Mouse (Mus musculus) heart, postnatal 14 days (tissue): ENCODE measurements around the gene BC004004. TPM values are rescaled to one million over a fixed set of nuclear protein-coding genes. Genes with fewer than 3 reads are reported as not detected.

Experiments used
- total RNA-seq, 2 experiments: library from RNA; stranded (reverse); gene quantifications; 2 replicates each; pipeline ENCODE4 v1.2.3; 2021

The BC004004 gene
- total RNA-seq, 2 experiments from 2014 or later = 189 to 195 TPM

Other genes with a start within 250 kb of the BC004004 start
- gene Srsf3, start 236.2 kb upstream of the BC004004 start, total RNA-seq = 100 to 1,000 TPM in 1 of 2 experiments, 10 to 100 TPM in 1; 99.7 to 120 TPM
- gene Cdkn1a, start 177.8 kb upstream of the BC004004 start, total RNA-seq = 100 to 1,000 TPM; 105 to 121 TPM
- under 1 TPM; 0.73 to 0.76 TPM for gene Rab44, start 154.6 kb upstream of the BC004004 start, total RNA-seq
- gene Cpne5, start 30.6 kb upstream of the BC004004 start, total RNA-seq = 1 to 10 TPM; 2.3 to 3.9 TPM
- 10 to 100 TPM; 28.8 to 33.5 TPM for gene Ppil1, start 4.6 kb upstream of the BC004004 start, total RNA-seq
- 10 to 100 TPM; 34.3 to 47.8 TPM for gene Pi16, start 48.9 kb downstream of the BC004004 start, total RNA-seq
- 100 to 1,000 TPM; 272 to 279 TPM for gene Mtch1, start 79.1 kb downstream of the BC004004 start, total RNA-seq
- 1 to 10 TPM; 2.3 to 2.9 TPM for gene Fgd2, start 92.1 kb downstream of the BC004004 start, total RNA-seq
- gene Pim1, start 222.0 kb downstream of the BC004004 start, total RNA-seq = 10 to 100 TPM; 30.8 to 33.7 TPM